Mouse (Mus musculus): ENCODE data around the gene E130114P18Rik. TPM values are rescaled to one million over a fixed set of nuclear protein-coding genes. Genes with fewer than 3 reads are reported as not detected.
A peak's percentile ranks its signal among the peaks of the same experiment; 100 is the strongest.

E130114P18Rik gene
- total RNA-seq, 2 experiments from 2014 or later = not detected

DNA sequence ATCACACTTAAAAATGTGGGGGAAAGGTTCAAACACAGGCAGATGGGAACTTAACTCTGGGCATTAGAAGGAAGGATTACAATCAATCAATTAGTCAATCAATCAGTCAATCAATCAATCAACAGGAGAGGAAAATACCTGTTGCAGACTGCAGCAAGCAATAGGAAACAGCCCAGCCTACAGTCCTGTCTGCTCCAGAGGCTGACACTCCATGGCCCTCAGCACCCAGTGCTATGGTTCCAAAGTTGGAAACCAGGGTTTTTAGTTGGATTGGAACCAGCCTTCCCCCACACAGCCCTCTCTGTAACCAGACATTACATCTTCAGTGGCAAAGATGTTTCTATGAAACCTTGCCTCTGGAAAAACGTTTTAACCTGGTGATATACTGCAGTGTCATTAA is 24.4 kb downstream of the E130114P18Rik start:
- intact Hi-C loops (cut with DNase I) = loop anchor here (5.0 kb wide), 2 partner anchors 629 to 949 kb away; partner anchors contain the start of gene Tm2d1
- no peak for TF ChIP-seq CTCF (IDR thresholded peaks at IDR 0.05)
- no peak for DNase-seq
- Histone ChIP-seq H3K4me3 (peak overlapping the region; percentile 62), H3K27ac (peak overlapping the region; percentile 97)

- intact Hi-C loops (cut with DNase I) = loop anchor here (1.0 to 5.0 kb wide), 3 partner anchors 252 to 950 kb away; partner anchors contain the start of gene Tm2d1
- peak overlapping the region; percentile 87 for H3K4me3 ChIP-seq
- no peak for DNase-seq
- no peak for TF ChIP-seq CTCF (IDR thresholded peaks at IDR 0.05)
- H3K27ac ChIP-seq = peak overlapping the region; percentile 97
These were observed 25.4 kb downstream of the E130114P18Rik start for GRCm38 (mm10) chr4:97752276-97753010.

- Histone ChIP-seq H3K27ac (peak overlapping the region; percentile 97), H3K4me3 (peak overlapping the region; percentile 87)
- DNase-seq = peak; percentile 90
- no peak for TF ChIP-seq CTCF (IDR thresholded peaks at IDR 0.05)
- intact Hi-C loops (cut with DNase I) = loop anchor here (1.0 to 5.0 kb wide), 5 partner anchors 253 to 951 kb away; partner anchors contain the start of gene Tm2d1
These were observed 26.2 kb downstream of the E130114P18Rik start for GRCm38 (mm10) chr4:97751483-97752251.

DNA sequence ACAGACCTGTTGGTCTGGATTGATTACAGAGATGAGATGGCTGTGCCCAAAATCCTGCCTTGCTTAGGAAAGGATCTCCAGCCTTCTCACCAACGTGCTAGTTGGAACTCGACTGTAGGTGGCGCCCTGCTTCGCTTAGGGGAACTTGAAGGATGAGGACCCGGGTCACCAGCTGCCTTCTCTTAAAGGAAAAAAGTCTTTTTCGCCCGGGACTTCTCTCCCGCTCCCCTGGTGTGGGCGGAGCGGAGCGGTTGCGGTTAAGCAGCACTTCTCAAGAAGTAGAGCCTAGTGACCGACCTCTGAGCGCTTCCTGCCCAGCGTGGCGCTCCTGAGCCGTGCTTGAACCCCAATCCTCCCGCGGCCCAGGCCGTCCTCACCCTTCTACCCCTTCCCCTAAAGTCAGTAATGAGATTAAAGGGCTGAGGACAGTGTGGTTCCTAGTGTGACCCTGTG is 26.8 kb downstream of the E130114P18Rik start:
- intact Hi-C loops (cut with DNase I) = loop anchor here (1.0 to 5.0 kb wide), 4 partner anchors 358 to 951 kb away; partner anchors contain the start of gene Tm2d1
- peak overlapping the region; percentile 97 for H3K27ac ChIP-seq
- TF ChIP-seq CTCF (IDR thresholded peaks at IDR 0.05) = peak; percentile 94
- DNase-seq = peak; percentile 95
- peak overlapping the region; percentile 87 for H3K4me3 ChIP-seq

GRCm38 (mm10) chr4:97750401-97750800 is 27.5 kb downstream of the E130114P18Rik start:
- intact Hi-C loops (cut with DNase I) = loop anchor here (2.0 to 5.0 kb wide), 3 partner anchors 572 to 952 kb away; partner anchors contain the start of gene Tm2d1
- DNase-seq = no peak
- TF ChIP-seq CTCF (IDR thresholded peaks at IDR 0.05) = no peak
- Histone ChIP-seq H3K4me3 (no peak overlapping the region), H3K27ac (peak overlapping the region; percentile 97)

- peak overlapping the region; percentile 64 for H3K27ac ChIP-seq
- H3K4me3 ChIP-seq = peak overlapping the region; percentile 75
- DNase-seq = no peak
- TF ChIP-seq CTCF (IDR thresholded peaks at IDR 0.05) = no peak
- intact Hi-C loops (cut with DNase I) = loop anchor here (1.0 to 10.0 kb wide), 4 partner anchors 182 to 952 kb away; no protein-coding TSS in a partner anchor
These were observed 31.6 kb downstream of the E130114P18Rik start for GRCm38 (mm10) chr4:97746106-97746900.

- DNase-seq = peak; percentile 88
- intact Hi-C loops (cut with DNase I) = loop anchor here (1.0 to 10.0 kb wide), 4 partner anchors 181 to 951 kb away; no protein-coding TSS in a partner anchor
These were observed 32.4 kb downstream of the E130114P18Rik start for GRCm38 (mm10) chr4:97745296-97746105.

DNA sequence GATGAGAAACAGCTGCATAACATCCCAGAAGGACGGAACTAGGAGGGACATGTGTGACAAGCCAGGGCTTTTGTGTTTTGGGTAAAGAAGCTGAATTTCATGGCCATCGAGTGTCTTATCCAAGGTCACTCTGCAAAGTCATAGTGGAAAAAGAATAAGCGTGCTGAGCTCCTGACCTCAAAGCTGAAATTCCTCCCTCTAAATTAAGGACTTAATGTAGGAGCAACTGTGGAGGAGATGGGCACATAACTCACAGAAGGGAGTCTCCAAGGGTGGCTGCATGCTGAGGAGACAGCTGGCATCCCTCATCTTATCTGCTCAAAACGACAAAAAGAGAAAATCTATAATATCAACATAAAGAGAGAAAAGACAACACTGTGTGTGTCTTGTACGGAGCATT is 33.9 kb downstream of the E130114P18Rik start:
- TF ChIP-seq CTCF (IDR thresholded peaks at IDR 0.05) = no peak
- Histone ChIP-seq H3K27ac (no peak overlapping the region), H3K4me3 (no peak overlapping the region)
- no peak for DNase-seq
- intact Hi-C loops (cut with DNase I) = loop anchor here (5.0 to 10.0 kb wide), 4 partner anchors 511 to 1047 kb away; no protein-coding TSS in a partner anchor

More at GRCm38 (mm10) chr4:97745296-97746105, 32.4 kb downstream of the E130114P18Rik start:
- Histone ChIP-seq H3K4me3 (peak overlapping the region; percentile 75), H3K27ac (peak overlapping the region; percentile 64)
- TF ChIP-seq CTCF (IDR thresholded peaks at IDR 0.05) = peak; percentile 91

DNA sequence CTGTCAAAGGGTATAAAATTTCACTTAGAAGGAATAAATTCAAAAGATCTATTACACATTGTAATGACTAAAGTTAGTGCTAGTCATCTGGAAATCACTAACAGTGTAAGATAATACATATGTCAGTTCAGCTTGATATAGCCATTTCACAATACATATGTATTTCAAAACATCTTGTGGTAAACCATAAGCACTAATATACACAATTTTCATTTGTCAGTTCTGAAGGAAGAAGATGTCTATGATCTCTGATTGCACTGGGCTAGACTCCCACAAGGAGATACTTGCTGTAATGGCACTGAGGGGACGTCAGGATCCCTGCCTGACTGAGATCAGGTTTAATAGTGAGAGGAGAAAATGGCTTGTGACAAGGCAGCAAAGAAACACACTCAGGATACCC is 44.5 kb downstream of the E130114P18Rik start:
- no peak overlapping the region for H3K27ac ChIP-seq
- no peak for DNase-seq
- TF ChIP-seq CTCF (IDR thresholded peaks at IDR 0.05) = no peak
- intact Hi-C loops (cut with DNase I) = loop anchor here (10.0 kb wide), 1 partner anchor 731 kb away; no protein-coding TSS in a partner anchor
- no peak overlapping the region for H3K4me3 ChIP-seq

DNA sequence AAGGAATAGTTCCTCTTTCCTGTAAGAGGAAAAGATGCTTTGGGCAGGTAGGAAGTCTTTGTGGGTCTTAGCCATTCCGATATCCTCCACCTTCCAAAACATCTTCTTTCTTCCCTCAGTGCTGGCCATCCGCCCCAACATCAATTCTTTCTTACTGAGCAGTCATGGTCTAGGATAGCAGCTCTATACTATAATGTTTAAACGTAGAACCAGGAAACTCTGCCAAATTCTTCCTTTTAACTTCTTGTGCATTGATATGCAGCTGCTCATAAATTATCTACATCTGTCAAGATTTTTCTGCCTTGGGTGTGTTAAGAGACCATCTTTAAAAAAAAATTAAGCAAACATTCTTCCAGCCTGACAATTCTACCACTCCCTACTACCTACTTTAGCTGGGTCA is 47.5 kb downstream of the E130114P18Rik start:
- H3K4me3 ChIP-seq = no peak overlapping the region
- no peak for TF ChIP-seq CTCF (IDR thresholded peaks at IDR 0.05)
- H3K27ac ChIP-seq = no peak overlapping the region
- intact Hi-C loops (cut with DNase I) = loop anchor here (10.0 kb wide), 1 partner anchor 734 kb away; no protein-coding TSS in a partner anchor
- DNase-seq = no peak

GRCm38 (mm10) chr4:97729999-97730398 is 47.9 kb downstream of the E130114P18Rik start:
- no peak overlapping the region for H3K27ac ChIP-seq
- DNase-seq = no peak
- intact Hi-C loops (cut with DNase I) = loop anchor here (10.0 kb wide), 1 partner anchor 735 kb away; no protein-coding TSS in a partner anchor
- H3K4me3 ChIP-seq = no peak overlapping the region
- no peak for TF ChIP-seq CTCF (IDR thresholded peaks at IDR 0.05)
